Mouse (Mus musculus) inflammation-experienced regulatory T-cells, adult 16 weeks (primary cell): ENCODE results near the gene Stmn3. TPM values are rescaled to one million over a fixed set of nuclear protein-coding genes. Genes with fewer than 3 reads are reported as not detected.

ENCODE experiments used
- polyA plus RNA-seq: library from polyadenylated mRNA; unstranded; fragments of 100-300 nt; shearing (Covaris generic); gene quantifications from one replicate; pipeline ENCODE4 v1.2.1, GENCODE M21; 2017

Gene Stmn3
- polyA plus RNA-seq: not detected

DNA sequence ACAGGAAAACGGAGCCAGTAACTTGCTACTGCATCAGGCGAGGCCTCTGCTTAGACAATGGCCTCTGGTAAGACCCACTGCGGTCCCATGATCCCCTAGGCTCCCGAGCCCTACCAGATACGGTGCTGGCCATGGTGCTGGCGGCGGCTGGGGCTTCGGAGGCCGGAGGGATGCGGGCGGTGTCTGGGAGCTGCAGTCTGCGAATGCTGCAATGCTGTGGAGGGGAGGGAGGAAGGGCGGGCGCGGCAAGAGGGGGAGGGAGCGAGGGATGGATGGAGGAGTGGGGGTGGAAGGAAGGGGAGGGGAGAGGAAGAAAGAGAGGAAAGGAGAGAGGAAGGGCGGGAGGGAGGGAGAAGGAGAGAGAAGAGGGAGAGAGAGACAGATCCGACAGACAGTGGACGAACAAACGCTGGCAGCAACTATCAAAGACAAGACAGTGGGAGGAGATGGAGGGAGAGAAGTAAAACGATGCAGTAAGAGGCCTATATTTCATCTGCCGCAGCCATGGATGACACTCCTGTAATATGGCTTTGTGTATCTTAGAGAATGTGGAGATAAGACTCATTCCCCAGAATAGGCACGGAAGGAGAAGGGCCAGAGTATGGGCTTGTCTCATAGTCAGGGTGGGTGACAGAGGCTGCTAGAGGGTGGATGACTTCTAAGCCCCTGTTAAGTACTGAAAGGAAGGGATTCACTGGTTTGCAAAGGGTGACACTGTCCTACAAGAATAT, at the start of gene Stmn3:
Gene Stmn3 (minus strand): TSS at position 421 of the 731 bp plus-strand sequence.

GRCm38 (mm10) chr2:181319248-181320102, 5.2 kb upstream of the Stmn3 start, which contains the start of gene Rtel1:
Rtel1 (plus strand) TSS chr2:181319739.

DNA sequence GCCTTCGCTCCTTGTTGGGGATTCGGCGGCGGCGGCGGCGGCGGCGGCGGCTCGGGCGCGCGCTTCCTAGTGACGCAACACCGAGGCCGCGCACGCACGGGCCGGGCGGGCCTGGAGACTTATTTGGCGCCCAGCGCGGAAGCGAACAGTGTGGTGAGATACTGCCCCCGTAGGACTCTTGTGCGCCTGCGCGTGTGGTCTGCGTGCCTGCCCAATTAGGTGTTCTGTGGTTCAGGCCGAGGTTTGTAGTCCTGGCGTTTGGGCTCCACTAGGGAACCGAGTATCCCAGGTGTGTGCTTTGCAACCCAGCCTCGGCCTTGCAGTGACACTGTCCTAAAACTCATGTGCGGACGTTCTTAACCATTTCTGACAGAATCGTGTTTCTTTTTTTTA, 26.3 kb downstream of the Stmn3 start, which contains the start of gene Gmeb2:
Gene Gmeb2 (minus strand): TSS at position 78 of the 393 bp plus-strand sequence.

Other genes with a start within 250 kb of the Stmn3 start
- gene Kcnq2, start 179.2 kb downstream of the Stmn3 start, polyA plus RNA-seq: not detected
- not detected for gene Eef1a2, start 157.5 kb downstream of the Stmn3 start, polyA plus RNA-seq
- gene Ppdpf, start 127.3 kb downstream of the Stmn3 start, polyA plus RNA-seq: 287 TPM
- not detected for gene Ptk6, start 111.7 kb downstream of the Stmn3 start, polyA plus RNA-seq
- 1.00 TPM for gene Srms, start 101.3 kb downstream of the Stmn3 start, polyA plus RNA-seq
- gene Fndc11, start 94.5 kb downstream of the Stmn3 start, polyA plus RNA-seq: 0.68 TPM
- 16.5 TPM for gene Helz2, start 72.5 kb downstream of the Stmn3 start, polyA plus RNA-seq
- gene Gmeb2, start 26.5 kb downstream of the Stmn3 start, polyA plus RNA-seq: 10.9 TPM
- 78.0 TPM for gene Rtel1, start 5.2 kb upstream of the Stmn3 start, polyA plus RNA-seq
- 114 TPM for gene Zgpat, start 50.4 kb upstream of the Stmn3 start, polyA plus RNA-seq
- gene Arfrp1, start 50.9 kb upstream of the Stmn3 start, polyA plus RNA-seq: 169 TPM
- 343 TPM for gene Lime1, start 65.6 kb upstream of the Stmn3 start, polyA plus RNA-seq
- gene Zbtb46, start 144.9 kb upstream of the Stmn3 start, polyA plus RNA-seq: 1.9 TPM
- not detected for gene Abhd16b, start 178.7 kb upstream of the Stmn3 start, polyA plus RNA-seq
- 93.7 TPM for gene Tpd52l2, start 182.6 kb upstream of the Stmn3 start, polyA plus RNA-seq
- gene Dnajc5, start 206.0 kb upstream of the Stmn3 start, polyA plus RNA-seq: 122 TPM